Mouse (Mus musculus): ENCODE measurements at regions not wholly inside any gene's neighbourhood (a gene's known extent, or its start where the extent isn't known, plus 50 kb on each side); places are given as distances from the start of the nearest gene placed in this dataset.

DNA sequence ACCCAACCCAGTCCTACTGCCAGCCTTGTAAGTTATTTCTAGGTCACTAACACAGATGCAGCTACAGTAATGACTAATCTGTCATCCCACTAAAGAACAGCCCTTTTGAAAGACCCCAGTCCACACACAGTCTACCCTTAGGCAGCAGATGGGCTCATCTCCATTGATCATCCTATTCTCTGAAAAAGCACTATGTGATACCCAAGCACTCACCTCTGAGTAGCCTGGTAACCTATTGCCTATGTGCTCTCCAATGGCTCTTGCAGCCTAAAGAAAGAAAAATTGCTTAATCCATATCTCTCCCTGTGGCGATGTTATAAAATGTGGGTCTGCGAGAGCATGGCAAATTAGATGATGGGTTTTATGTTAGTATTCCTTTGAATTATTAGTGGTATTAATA is 189.9 kb upstream of the Vstm2b start:
- no peaks in the 10 kb centered on the region for H3K36me3 ChIP-seq (ENCODE audit: control insufficient read depth, insufficient read depth, low read length, poor library complexity, severe bottlenecking)
- TF ChIP-seq MAFK (IDR thresholded peaks at IDR 0.05; ENCODE audit: insufficient read depth, low read depth, low read length): no peak
- TF ChIP-seq ZC3H11A (IDR thresholded peaks at IDR 0.05; ENCODE audit: borderline replicate concordance, low read depth, low read length): no peak
- TF ChIP-seq ZNF384 (IDR thresholded peaks at IDR 0.05; ENCODE audit: low read depth, low read length): no peak
- TF ChIP-seq CHD2 (IDR thresholded peaks at IDR 0.05; ENCODE audit: low read depth, low read length): no peak
- TF ChIP-seq HCFC1 (IDR thresholded peaks at IDR 0.05; ENCODE audit: borderline replicate concordance, insufficient read depth, low read length): no peak
- no peaks in the 10 kb centered on the region for H3K9me3 ChIP-seq (ENCODE audit: control insufficient read depth, insufficient read depth, low read depth, low read length)
- no peak for DNase-seq (ENCODE audit: low read depth, low spot score)
- no peak overlapping the region for H3K9ac ChIP-seq (ENCODE audit: insufficient read depth, low read depth, low read length, poor library complexity, severe bottlenecking)
- H3K4me1 ChIP-seq (ENCODE audit: control insufficient read depth in 2 of 2, insufficient read depth in 2 of 2, low read length in 2 of 2, poor library complexity in 1 of 2): 0 out of 4 replicates have a peak, but pooled peaks cover 0 to 2% of the 10 kb centered on the region in 2 experiments
- in situ Hi-C loops (cut with MboI; ENCODE audit: low sequenced_read_pairs in 2 of 2, unreplicated experiment in 2 of 2): no loop called here
- no peak overlapping the region for H3K4me3 ChIP-seq (ENCODE audit: insufficient read depth in 1 of 2, low read depth in 1 of 2, low read length in 2 of 2, poor library complexity in 1 of 2, severe bottlenecking in 1 of 2)
- H3K27ac ChIP-seq (ENCODE audit: insufficient read depth, low read depth, low read length, poor library complexity, severe bottlenecking): no peak overlapping the region

DNA sequence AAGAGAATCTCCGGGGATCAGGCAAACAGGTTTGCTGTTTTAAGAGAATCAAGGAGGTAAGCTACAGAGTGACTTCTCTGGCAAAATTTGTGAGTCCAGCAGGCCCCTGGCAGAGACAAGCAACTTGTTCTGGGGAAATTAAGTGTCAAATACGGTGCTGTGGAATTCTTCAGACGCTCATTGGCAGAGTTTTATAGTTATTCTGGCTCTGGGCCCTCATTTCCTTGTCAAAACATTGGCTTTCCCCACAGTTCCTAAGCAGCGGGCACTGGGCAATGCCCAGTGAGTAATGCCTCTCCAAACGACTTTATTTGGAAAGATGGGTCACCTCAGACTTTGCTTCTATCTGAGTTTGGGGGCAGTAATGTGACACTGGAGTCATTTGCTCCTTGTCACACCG is 180.1 kb upstream of the Vstm2b start:
- Histone ChIP-seq H3K9me3 (ENCODE audit: control insufficient read depth, insufficient read depth, low read depth, low read length) (no peaks in the 10 kb centered on the region), H3K4me1 (ENCODE audit: control insufficient read depth in 2 of 2, insufficient read depth in 2 of 2, low read length in 2 of 2, poor library complexity in 1 of 2) (peaks cover 0 to 2% of the 10 kb centered on the region in 2 experiments; a peak in 1 of 4 replicates), H3K27ac (ENCODE audit: insufficient read depth, low read depth, low read length, poor library complexity, severe bottlenecking) (no peak overlapping the region), H3K9ac (ENCODE audit: insufficient read depth, low read depth, low read length, poor library complexity, severe bottlenecking) (no peak overlapping the region), H3K4me3 (ENCODE audit: insufficient read depth in 1 of 2, low read depth in 1 of 2, low read length in 2 of 2, poor library complexity in 1 of 2, severe bottlenecking in 1 of 2) (no peak overlapping the region), H3K36me3 (ENCODE audit: control insufficient read depth, insufficient read depth, low read length, poor library complexity, severe bottlenecking) (no peaks in the 10 kb centered on the region)
- no peak for DNase-seq (ENCODE audit: low read depth, low spot score)
- TF ChIP-seq ZC3H11A (IDR thresholded peaks at IDR 0.05; ENCODE audit: borderline replicate concordance, low read depth, low read length): no peak
- no peak for TF ChIP-seq MAFK (IDR thresholded peaks at IDR 0.05; ENCODE audit: insufficient read depth, low read depth, low read length)
- in situ Hi-C loops (cut with MboI; ENCODE audit: low sequenced_read_pairs in 2 of 2, unreplicated experiment in 2 of 2): no loop called here

DNA sequence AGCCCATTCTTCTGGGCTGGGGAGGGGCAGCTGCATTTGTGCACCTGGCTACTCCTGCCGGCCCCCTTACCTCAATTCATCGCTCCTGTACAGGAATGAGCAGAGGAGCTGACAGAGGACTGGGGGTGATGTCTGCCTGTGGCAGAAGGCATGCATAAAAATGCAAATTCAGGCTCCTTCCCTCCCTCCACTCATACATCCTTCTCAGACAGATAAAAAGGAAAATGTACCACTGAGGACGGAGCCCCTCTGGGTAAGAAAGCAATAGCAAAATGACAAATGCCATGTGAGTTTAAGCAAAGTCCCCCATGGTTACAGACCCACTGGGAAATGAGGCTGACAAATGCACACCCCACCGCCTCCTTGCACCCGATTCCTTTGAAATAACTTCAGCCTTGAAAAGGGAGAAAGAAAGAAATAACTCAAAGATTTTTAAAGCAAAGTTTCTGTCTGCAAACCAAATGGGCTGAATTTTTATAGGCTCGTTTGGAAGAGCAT is 161.1 kb upstream of the Vstm2b start:
- no peak for TF ChIP-seq ZNF384 (IDR thresholded peaks at IDR 0.05; ENCODE audit: low read depth, low read length)
- TF ChIP-seq HCFC1 (IDR thresholded peaks at IDR 0.05; ENCODE audit: borderline replicate concordance, insufficient read depth, low read length): no peak
- TF ChIP-seq MAFK (IDR thresholded peaks at IDR 0.05; ENCODE audit: insufficient read depth, low read depth, low read length): no peak
- no peak for TF ChIP-seq ZC3H11A (IDR thresholded peaks at IDR 0.05; ENCODE audit: borderline replicate concordance, low read depth, low read length)
- no peak for TF ChIP-seq CHD2 (IDR thresholded peaks at IDR 0.05; ENCODE audit: low read depth, low read length)
- H3K36me3 ChIP-seq (ENCODE audit: control insufficient read depth, insufficient read depth, low read length, poor library complexity, severe bottlenecking): no peaks in the 10 kb centered on the region
- no peak for DNase-seq (ENCODE audit: low read depth, low spot score)
- no peak overlapping the region for H3K27ac ChIP-seq (ENCODE audit: insufficient read depth, low read depth, low read length, poor library complexity, severe bottlenecking)
- in situ Hi-C loops (cut with MboI; ENCODE audit: low sequenced_read_pairs in 2 of 2, unreplicated experiment in 2 of 2): no loop called here
- H3K9ac ChIP-seq (ENCODE audit: insufficient read depth, low read depth, low read length, poor library complexity, severe bottlenecking): no peak overlapping the region
- H3K4me3 ChIP-seq (ENCODE audit: insufficient read depth in 1 of 2, low read depth in 1 of 2, low read length in 2 of 2, poor library complexity in 1 of 2, severe bottlenecking in 1 of 2): no peak overlapping the region
- no peaks in the 10 kb centered on the region for H3K9me3 ChIP-seq (ENCODE audit: control insufficient read depth, insufficient read depth, low read depth, low read length)
- no peaks in the 10 kb centered on the region for H3K4me1 ChIP-seq (ENCODE audit: control insufficient read depth in 2 of 2, insufficient read depth in 2 of 2, low read length in 2 of 2, poor library complexity in 1 of 2)

DNA sequence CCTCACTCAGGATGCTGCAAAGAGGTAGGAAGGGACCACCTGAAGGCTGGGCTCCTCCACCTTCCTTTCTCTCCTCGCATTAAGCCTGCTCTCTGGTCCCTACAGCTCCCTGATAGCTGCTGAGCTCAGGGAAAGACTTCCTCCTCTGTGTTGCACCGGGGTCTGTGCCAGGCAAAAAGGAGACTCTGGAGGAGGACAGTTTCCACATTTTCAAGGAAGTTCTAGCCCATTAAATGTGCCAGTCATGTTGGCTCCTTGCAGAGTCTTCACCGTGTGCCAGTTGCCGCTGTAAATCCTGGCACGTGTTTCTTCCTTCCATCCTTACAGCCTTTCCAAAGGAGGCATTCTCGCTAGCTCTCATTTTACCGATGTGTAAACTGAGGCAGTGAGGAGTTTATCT is 160.6 kb upstream of the Vstm2b start:
- Histone ChIP-seq H3K4me1 (ENCODE audit: control insufficient read depth in 2 of 2, insufficient read depth in 2 of 2, low read length in 2 of 2, poor library complexity in 1 of 2) (no peaks in the 10 kb centered on the region), H3K9me3 (ENCODE audit: control insufficient read depth, insufficient read depth, low read depth, low read length) (no peaks in the 10 kb centered on the region), H3K36me3 (ENCODE audit: control insufficient read depth, insufficient read depth, low read length, poor library complexity, severe bottlenecking) (no peaks in the 10 kb centered on the region), H3K4me3 (ENCODE audit: insufficient read depth in 1 of 2, low read depth in 1 of 2, low read length in 2 of 2, poor library complexity in 1 of 2, severe bottlenecking in 1 of 2) (no peak overlapping the region), H3K9ac (ENCODE audit: insufficient read depth, low read depth, low read length, poor library complexity, severe bottlenecking) (no peak overlapping the region), H3K27ac (ENCODE audit: insufficient read depth, low read depth, low read length, poor library complexity, severe bottlenecking) (no peak overlapping the region)
- in situ Hi-C loops (cut with MboI; ENCODE audit: low sequenced_read_pairs in 2 of 2, unreplicated experiment in 2 of 2): no loop called here
- no peak for DNase-seq (ENCODE audit: low read depth, low spot score)
- no peak for TF ChIP-seq ZNF384 (IDR thresholded peaks at IDR 0.05; ENCODE audit: low read depth, low read length)
- no peak for TF ChIP-seq ZC3H11A (IDR thresholded peaks at IDR 0.05; ENCODE audit: borderline replicate concordance, low read depth, low read length)
- no peak for TF ChIP-seq HCFC1 (IDR thresholded peaks at IDR 0.05; ENCODE audit: borderline replicate concordance, insufficient read depth, low read length)
- no peak for TF ChIP-seq CHD2 (IDR thresholded peaks at IDR 0.05; ENCODE audit: low read depth, low read length)
- TF ChIP-seq MAFK (IDR thresholded peaks at IDR 0.05; ENCODE audit: insufficient read depth, low read depth, low read length): no peak

DNA sequence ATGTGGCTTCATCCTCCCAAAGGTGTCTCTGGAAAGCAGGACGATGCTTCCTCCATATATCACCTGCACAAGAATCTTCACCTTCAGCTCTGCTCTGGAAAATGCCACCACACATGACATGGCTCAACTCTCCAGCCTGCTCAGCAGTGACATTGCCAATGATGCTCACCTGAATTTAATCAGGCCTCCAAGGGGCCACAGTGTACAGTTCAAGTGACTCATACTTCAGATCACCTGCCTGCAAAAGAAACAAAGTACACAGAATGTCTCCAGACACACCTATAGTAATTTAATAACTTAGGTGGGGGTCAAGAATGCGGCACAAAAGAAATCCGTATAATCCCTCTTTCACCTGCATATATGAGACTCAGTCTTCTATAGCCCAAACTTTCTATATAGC is 160.0 kb upstream of the Vstm2b start:
- Histone ChIP-seq H3K4me3 (ENCODE audit: insufficient read depth in 1 of 2, low read depth in 1 of 2, low read length in 2 of 2, poor library complexity in 1 of 2, severe bottlenecking in 1 of 2) (no peak overlapping the region), H3K27ac (ENCODE audit: insufficient read depth, low read depth, low read length, poor library complexity, severe bottlenecking) (no peak overlapping the region), H3K36me3 (ENCODE audit: control insufficient read depth, insufficient read depth, low read length, poor library complexity, severe bottlenecking) (no peaks in the 10 kb centered on the region), H3K9ac (ENCODE audit: insufficient read depth, low read depth, low read length, poor library complexity, severe bottlenecking) (no peak overlapping the region), H3K9me3 (ENCODE audit: control insufficient read depth, insufficient read depth, low read depth, low read length) (no peaks in the 10 kb centered on the region), H3K4me1 (ENCODE audit: control insufficient read depth in 2 of 2, insufficient read depth in 2 of 2, low read length in 2 of 2, poor library complexity in 1 of 2) (no peaks in the 10 kb centered on the region)
- TF ChIP-seq ZC3H11A (IDR thresholded peaks at IDR 0.05; ENCODE audit: borderline replicate concordance, low read depth, low read length) (no peak), MAFK (IDR thresholded peaks at IDR 0.05; ENCODE audit: insufficient read depth, low read depth, low read length) (no peak), ZNF384 (IDR thresholded peaks at IDR 0.05; ENCODE audit: low read depth, low read length) (no peak), HCFC1 (IDR thresholded peaks at IDR 0.05; ENCODE audit: borderline replicate concordance, insufficient read depth, low read length) (no peak), CHD2 (IDR thresholded peaks at IDR 0.05; ENCODE audit: low read depth, low read length) (no peak)
- in situ Hi-C loops (cut with MboI; ENCODE audit: low sequenced_read_pairs in 2 of 2, unreplicated experiment in 2 of 2): no loop called here
- no peak for DNase-seq (ENCODE audit: low read depth, low spot score)
